Mouse (Mus musculus) cerebellum, adult 2 months (tissue): ENCODE data around the gene Pnpla5. TPM values are rescaled to one million over a fixed set of nuclear protein-coding genes. Genes with fewer than 3 reads are reported as not detected.
"Not testable (repeated sequence)": the region's sequence is repeated elsewhere in the genome, so short reads cannot be mapped to it uniquely, and the experiment has no call there.

Experiments
- DNase-seq, 2 experiments: peaks; one replicate each; pipeline ENCODE4 v3.0.0; 2021
- H3K27ac ChIP-seq: fragments of 200-500 bp; 2 replicates; pipeline ENCODE4 v1.5.1; 2012; ENCODE audit warnings: low read length, control low read depth, inconsistent platforms; ENCODE audit not compliant: insufficient read depth
- H3K27me3 ChIP-seq: fragments of 200-500 bp; 2 replicates; pipeline ENCODE4 v1.6.1; 2012; ENCODE audit warnings: inconsistent platforms, mild to moderate bottlenecking, low read length, moderate library complexity; ENCODE audit not compliant: control insufficient read depth, insufficient read depth
- H3K4me1 ChIP-seq: fragments of 200-500 bp; 2 replicates; pipeline ENCODE4 v1.6.1; 2011; ENCODE audit warnings: low read length; ENCODE audit not compliant: control insufficient read depth, insufficient read depth
- H3K4me3 ChIP-seq: fragments of 200-500 bp; replicated peaks from 2 replicates; pipeline ENCODE3; 2011; ENCODE audit warnings: mild to moderate bottlenecking, low read depth, low read length, control low read depth; ENCODE audit not compliant: insufficient read depth
- CTCF ChIP-seq: fragments of 200-500 bp; IDR thresholded peaks from 2 replicates; pipeline ENCODE4 v1.5.1; 2011; ENCODE audit warnings: low read depth, mild to moderate bottlenecking, control low read depth, low read length, moderate library complexity, borderline replicate concordance; ENCODE audit not compliant: insufficient read depth
- POLR2A ChIP-seq: fragments of 200-500 bp; IDR thresholded peaks from 2 replicates; pipeline ENCODE4 v1.6.1; 2011; ENCODE audit warnings: low read length, control low read depth, borderline replicate concordance; ENCODE audit not compliant: insufficient read depth
- WGBS: fragments of 180-500 bp; shearing (Covaris S2); methylation state at CpG from one replicate; pipeline ENCODE4 v1.1.7; 2018; 5-methylcytosine and 5-hydroxymethylcytosine counted together
- polyA plus RNA-seq: library from polyadenylated mRNA; depleted of rRNA; stranded (reverse); fragments of >200 nt; gene quantifications from 2 replicates; pipeline ENCODE4 v1.2.3, GENCODE M21; 2012; rRNA removed

Gene Pnpla5
- polyA plus RNA-seq: not detected in 2 replicates

GRCm38 (mm10) chr15:84123075-84123474 is at the start of gene Pnpla5:
Pnpla5 (minus strand) TSS chr15:84123175.
- no peak for DNase-seq
- H3K4me3 ChIP-seq: no peak within 1 kb of the TSS
- no peak within 1 kb of the TSS for H3K27ac ChIP-seq
- TF ChIP-seq CTCF: no peak
- no peak for TF ChIP-seq POLR2A
- H3K27me3 ChIP-seq: no peaks in the 10 kb centered on the region
- H3K4me1 ChIP-seq: no peaks in the 10 kb centered on the region
- WGBS: 78% methylated on average over 8 of the region's 8 CpGs

GRCm38 (mm10) chr15:84171166-84171565 is 48.2 kb upstream of the Pnpla5 start:
- TF ChIP-seq CTCF (no peak), POLR2A (no peak)
- WGBS: 49% methylated on average over 7 of the region's 7 CpGs
- DNase-seq: no peak
- H3K4me3 ChIP-seq: no peak overlapping the region
- H3K27me3 ChIP-seq: no peaks in the 10 kb centered on the region
- no peak overlapping the region for H3K27ac ChIP-seq
- H3K4me1 ChIP-seq: peaks cover 8% of the 10 kb centered on the region

- DNase-seq: no peak
- Histone ChIP-seq H3K27me3 (no peaks in the 10 kb centered on the region), H3K4me3 (no peak overlapping the region), H3K4me1 (peaks cover 8% of the 10 kb centered on the region), H3K27ac (no peak overlapping the region)
- TF ChIP-seq POLR2A: no peak
- no peak for TF ChIP-seq CTCF
- 25% methylated on average over 1 of the region's 1 CpGs for WGBS
Observed at GRCm38 (mm10) chr15:84169511-84169910, 46.5 kb upstream of the Pnpla5 start.

- Histone ChIP-seq H3K4me1 (peaks cover 8% of the 10 kb centered on the region), H3K27ac (peak overlapping the region; percentile 83), H3K27me3 (no peaks in the 10 kb centered on the region), H3K4me3 (peak overlapping the region; percentile 69)
- TF ChIP-seq CTCF (no peak), POLR2A (peak; percentile 41; the same call in 1 of the 2 replicates)
- WGBS: 1% methylated on average over 28 of the region's 28 CpGs
- peak; percentile 68 to 76 for DNase-seq
Observed at GRCm38 (mm10) chr15:84168170-84169161, 45.5 kb upstream of the Pnpla5 start.

GRCm38 (mm10) chr15:84167600-84167999 is 44.6 kb upstream of the Pnpla5 start, which contains the start of gene Pnpla3:
Pnpla3 (plus strand) TSS chr15:84167837.
- WGBS: under 1% methylated on average over 28 of the region's 28 CpGs
- TF ChIP-seq POLR2A (peak; percentile 98), CTCF (no peak; the same call in 1 of the 2 replicates)
- Histone ChIP-seq H3K4me1 (peaks cover 8% of the 10 kb centered on the region), H3K27ac (peak within 1 kb of the TSS; percentile 83), H3K4me3 (peak within 1 kb of the TSS; percentile 69), H3K27me3 (no peaks in the 10 kb centered on the region)
- peak; percentile 98 for DNase-seq

GRCm38 (mm10) chr15:84166818-84167217 is 43.8 kb upstream of the Pnpla5 start:
- Histone ChIP-seq H3K27me3 (no peaks in the 10 kb centered on the region), H3K4me3 (no peak overlapping the region), H3K27ac (no peak overlapping the region), H3K4me1 (peaks cover 8% of the 10 kb centered on the region)
- WGBS: 72% methylated on average over 6 of the region's 6 CpGs
- no peak for TF ChIP-seq POLR2A
- TF ChIP-seq CTCF: no peak
- no peak for DNase-seq

- Histone ChIP-seq H3K4me3 (no peak overlapping the region), H3K27ac (no peak overlapping the region), H3K27me3 (no peaks in the 10 kb centered on the region), H3K4me1 (no peaks in the 10 kb centered on the region; the same call in 1 of the 2 replicates)
- WGBS: 31% methylated on average over 6 of the region's 6 CpGs
- DNase-seq: no peak
- TF ChIP-seq POLR2A (no peak), CTCF (no peak)
Observed at GRCm38 (mm10) chr15:84161871-84162270, 38.9 kb upstream of the Pnpla5 start.

GRCm38 (mm10) chr15:84157530-84157929 is 34.6 kb upstream of the Pnpla5 start:
- H3K27ac ChIP-seq, H3K27me3 ChIP-seq, H3K4me1 ChIP-seq, H3K4me3 ChIP-seq, DNase-seq: not testable (repeated sequence)
- 88% methylated on average over 6 of the region's 6 CpGs for WGBS
